Mouse (Mus musculus): ENCODE data around the gene Gm12830. TPM values are rescaled to one million over a fixed set of nuclear protein-coding genes. Genes with fewer than 3 reads are reported as not detected.

Gm12830 gene
- polyA plus RNA-seq, 1 experiment = not detected

DNA sequence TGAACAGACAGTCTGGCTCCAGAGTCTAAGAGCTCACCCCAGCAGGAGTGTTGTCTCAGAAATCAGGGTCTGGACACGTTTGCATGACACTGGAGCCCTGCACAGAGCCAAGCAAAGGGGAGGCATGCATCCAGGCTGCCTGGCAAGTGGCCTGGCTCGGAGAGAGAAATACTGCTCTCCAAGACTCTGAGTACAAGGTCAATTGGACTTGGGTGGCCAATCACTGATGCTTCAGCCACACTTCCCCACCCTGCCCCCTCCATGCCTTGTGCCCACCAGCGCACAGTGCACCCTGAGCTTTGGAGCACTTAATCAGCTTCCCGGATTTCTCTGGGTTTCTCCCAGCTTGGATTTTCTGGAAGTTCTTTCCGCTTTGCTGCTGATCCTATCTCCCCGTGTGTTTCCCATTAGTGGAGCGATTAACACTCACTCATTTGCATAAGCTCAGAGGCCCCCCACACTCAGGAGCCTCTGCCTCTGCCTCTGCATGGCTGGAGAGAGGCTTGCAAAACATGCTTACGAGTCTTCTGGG lies 55.0 kb downstream of the Gm12830 start:
- no peak for DNase-seq
- 36% methylated on average over 8 of the region's 8 CpGs for WGBS
- Histone ChIP-seq H3K4me3 (replicated peaks; ENCODE audit: extremely low read depth, low read depth, low read length) (no peak overlapping the region), H3K4me1 (ENCODE audit: control insufficient read depth, insufficient read depth, low read length) (no peaks in the 10 kb centered on the region)
- TF ChIP-seq POLR2A (IDR thresholded peaks at IDR 0.05; ENCODE audit: borderline replicate concordance, extremely low read depth, low read depth, low read length) (no peak), CTCF (IDR thresholded peaks at IDR 0.05; ENCODE audit: insufficient read depth, low read length) (no peak)

DNA sequence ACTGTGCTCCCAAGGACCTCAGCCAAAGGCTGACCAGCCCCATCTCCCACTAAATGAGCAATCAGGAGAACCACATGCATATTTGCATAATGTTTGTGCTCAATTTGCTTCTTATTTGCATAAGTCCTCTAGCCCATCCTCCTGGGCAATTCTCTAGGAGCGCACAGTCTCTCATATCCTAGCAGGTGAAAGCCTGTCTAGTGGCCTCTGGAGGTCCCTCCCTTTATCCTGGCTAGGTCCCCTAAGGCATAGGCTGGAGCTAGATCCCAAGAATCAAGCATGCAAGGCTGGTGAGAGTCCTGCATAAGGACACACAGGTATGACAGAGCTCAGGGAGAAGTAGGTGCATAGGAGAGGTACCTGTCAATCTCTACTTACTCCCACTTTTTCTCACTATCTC lies 60.7 kb downstream of the Gm12830 start:
- Histone ChIP-seq H3K4me3 (replicated peaks; ENCODE audit: extremely low read depth, low read depth, low read length) (no peak overlapping the region), H3K4me1 (ENCODE audit: control insufficient read depth, insufficient read depth, low read length) (no peaks in the 10 kb centered on the region)
- WGBS = 95% methylated on average over 1 of the region's 1 CpGs
- TF ChIP-seq POLR2A (IDR thresholded peaks at IDR 0.05; ENCODE audit: borderline replicate concordance, extremely low read depth, low read depth, low read length) = no peak
- no peak for TF ChIP-seq CTCF (IDR thresholded peaks at IDR 0.05; ENCODE audit: insufficient read depth, low read length)
- DNase-seq = no peak

DNA sequence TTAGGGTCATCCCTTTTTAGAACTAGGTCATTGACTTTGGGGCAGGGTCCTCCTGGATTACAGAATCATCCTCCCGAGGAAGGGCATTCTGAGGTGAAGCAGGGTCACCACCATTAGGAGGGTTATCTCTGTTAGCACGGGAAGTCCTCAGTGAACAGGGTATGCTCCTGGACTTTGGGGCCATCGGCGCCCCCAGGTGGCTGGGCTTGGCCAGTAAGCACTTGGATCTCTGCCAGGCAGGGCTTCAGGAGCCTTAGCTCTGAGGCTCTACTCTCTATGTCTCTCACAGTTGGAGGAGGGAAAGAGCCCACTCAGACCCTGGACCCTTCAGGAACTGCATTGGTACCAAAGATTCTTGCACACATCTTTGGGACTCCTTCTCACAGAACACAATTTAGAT lies 76.3 kb downstream of the Gm12830 start:
- Histone ChIP-seq H3K4me1 (ENCODE audit: control insufficient read depth, insufficient read depth, low read length) (no peaks in the 10 kb centered on the region), H3K4me3 (replicated peaks; ENCODE audit: extremely low read depth, low read depth, low read length) (no peak overlapping the region)
- TF ChIP-seq POLR2A (IDR thresholded peaks at IDR 0.05; ENCODE audit: borderline replicate concordance, extremely low read depth, low read depth, low read length) (no peak), CTCF (IDR thresholded peaks at IDR 0.05; ENCODE audit: insufficient read depth, low read length) (peak; percentile 37; the same call in 1 of the 2 replicates)
- DNase-seq = peak; percentile 43
- WGBS = 13% methylated on average over 4 of the region's 4 CpGs

DNA sequence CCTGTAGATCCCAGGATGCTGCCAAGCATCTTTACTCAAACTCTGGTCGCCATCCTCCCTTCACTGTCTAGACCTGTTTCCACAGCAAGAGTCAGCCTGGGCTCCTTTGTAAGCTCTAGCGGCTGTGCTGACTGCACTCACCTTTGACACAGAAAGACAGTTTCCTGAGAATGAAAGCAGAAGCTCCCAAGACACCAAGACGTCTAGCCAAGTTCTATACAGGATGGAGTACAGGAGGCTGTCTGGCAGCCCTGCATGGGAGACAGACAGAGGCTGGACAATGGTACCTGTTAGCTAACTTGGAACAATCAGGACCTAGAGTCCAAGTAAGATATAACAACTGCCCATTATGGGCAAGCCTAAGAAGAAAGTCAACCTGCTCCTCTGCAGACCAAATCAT lies 78.4 kb downstream of the Gm12830 start:
- 34% methylated on average over 3 of the region's 3 CpGs for WGBS
- Histone ChIP-seq H3K4me3 (replicated peaks; ENCODE audit: extremely low read depth, low read depth, low read length) (no peak overlapping the region), H3K4me1 (ENCODE audit: control insufficient read depth, insufficient read depth, low read length) (no peaks in the 10 kb centered on the region)
- TF ChIP-seq CTCF (IDR thresholded peaks at IDR 0.05; ENCODE audit: insufficient read depth, low read length) (no peak), POLR2A (IDR thresholded peaks at IDR 0.05; ENCODE audit: borderline replicate concordance, extremely low read depth, low read depth, low read length) (no peak)
- DNase-seq = no peak

DNA sequence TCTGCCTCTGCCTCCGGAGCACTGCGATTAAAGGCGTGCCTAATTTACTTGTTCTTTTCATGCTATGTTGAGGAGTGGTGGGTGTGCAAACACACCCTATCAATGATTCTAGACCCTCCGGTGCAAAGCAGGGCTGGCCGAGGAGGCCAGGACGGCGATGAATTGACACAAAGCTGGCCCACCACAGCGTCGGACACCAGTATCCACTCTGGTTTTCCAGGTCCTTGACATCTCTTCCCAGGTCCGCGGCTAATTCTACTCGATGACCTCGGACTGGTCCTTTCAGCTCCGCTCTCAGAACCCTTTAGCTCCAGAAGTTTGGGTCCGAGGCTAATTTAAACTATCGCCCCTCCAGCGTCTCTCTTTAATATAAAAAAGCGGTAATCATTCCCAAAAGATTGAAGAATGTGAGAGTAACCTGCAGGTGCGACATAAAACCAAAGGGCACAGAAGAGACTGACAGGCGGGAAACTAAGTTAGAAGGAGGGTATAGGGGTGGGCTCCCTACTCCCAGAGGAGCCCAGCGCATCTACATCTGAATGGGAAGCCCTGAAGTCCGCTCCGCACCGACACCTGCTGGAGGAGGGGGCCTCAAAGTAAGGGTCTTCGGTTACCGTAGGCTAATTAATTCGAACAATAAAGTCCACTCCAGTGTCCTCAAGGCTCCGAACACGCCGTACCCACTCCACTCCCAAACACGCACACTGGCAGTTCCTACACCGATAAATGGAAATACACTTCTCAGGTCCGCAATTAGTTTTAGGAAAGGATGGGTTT lies 79.5 kb downstream of the Gm12830 start:
- WGBS = 10% methylated on average over 33 of the region's 33 CpGs
- no peak for DNase-seq
- H3K4me3 ChIP-seq (replicated peaks; ENCODE audit: extremely low read depth, low read depth, low read length) = no peak overlapping the region
- H3K4me1 ChIP-seq (ENCODE audit: control insufficient read depth, insufficient read depth, low read length) = no peaks in the 10 kb centered on the region
- TF ChIP-seq POLR2A (IDR thresholded peaks at IDR 0.05; ENCODE audit: borderline replicate concordance, extremely low read depth, low read depth, low read length) (no peak), CTCF (IDR thresholded peaks at IDR 0.05; ENCODE audit: insufficient read depth, low read length) (no peak)

DNA sequence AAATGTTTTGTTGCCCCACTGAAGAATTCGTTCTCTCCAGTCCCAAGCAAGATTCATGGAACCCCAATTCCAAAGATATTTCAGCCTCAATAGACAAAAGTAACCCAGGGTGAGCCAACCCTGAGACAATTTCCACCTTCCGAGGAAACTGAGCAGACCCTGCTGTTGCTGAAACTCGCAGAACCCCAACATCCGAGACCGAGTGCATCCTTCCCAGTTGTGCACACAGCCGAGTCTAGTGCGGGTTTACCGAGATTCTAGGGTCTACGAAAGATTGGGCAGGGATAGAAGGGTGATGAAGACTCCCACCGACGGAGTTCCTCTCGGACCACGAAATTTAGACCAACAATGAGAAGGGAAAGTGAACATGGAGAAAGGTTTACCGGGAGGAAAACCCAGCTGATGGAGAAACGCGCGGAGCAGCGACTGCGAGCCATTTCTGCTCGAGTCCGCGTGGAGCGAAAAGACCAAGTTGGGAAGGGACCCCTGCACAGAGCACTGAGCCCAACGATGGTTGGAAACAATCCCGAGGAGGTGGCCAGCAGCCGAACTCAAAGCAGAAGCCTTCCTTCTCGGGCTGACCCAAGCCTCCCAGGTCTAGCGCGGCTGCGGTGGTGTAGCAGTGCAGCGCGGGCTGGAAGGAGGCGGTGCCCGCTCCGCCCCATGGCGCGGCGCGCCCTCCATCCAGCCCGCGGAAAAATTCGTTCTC lies 80.3 kb downstream of the Gm12830 start:
- WGBS = 4% methylated on average over 42 of the region's 42 CpGs
- TF ChIP-seq POLR2A (IDR thresholded peaks at IDR 0.05; ENCODE audit: borderline replicate concordance, extremely low read depth, low read depth, low read length) (no peak), CTCF (IDR thresholded peaks at IDR 0.05; ENCODE audit: insufficient read depth, low read length) (no peak)
- Histone ChIP-seq H3K4me1 (ENCODE audit: control insufficient read depth, insufficient read depth, low read length) (no peaks in the 10 kb centered on the region), H3K4me3 (replicated peaks; ENCODE audit: extremely low read depth, low read depth, low read length) (no peak overlapping the region)
- peak; percentile 23 for DNase-seq

DNA sequence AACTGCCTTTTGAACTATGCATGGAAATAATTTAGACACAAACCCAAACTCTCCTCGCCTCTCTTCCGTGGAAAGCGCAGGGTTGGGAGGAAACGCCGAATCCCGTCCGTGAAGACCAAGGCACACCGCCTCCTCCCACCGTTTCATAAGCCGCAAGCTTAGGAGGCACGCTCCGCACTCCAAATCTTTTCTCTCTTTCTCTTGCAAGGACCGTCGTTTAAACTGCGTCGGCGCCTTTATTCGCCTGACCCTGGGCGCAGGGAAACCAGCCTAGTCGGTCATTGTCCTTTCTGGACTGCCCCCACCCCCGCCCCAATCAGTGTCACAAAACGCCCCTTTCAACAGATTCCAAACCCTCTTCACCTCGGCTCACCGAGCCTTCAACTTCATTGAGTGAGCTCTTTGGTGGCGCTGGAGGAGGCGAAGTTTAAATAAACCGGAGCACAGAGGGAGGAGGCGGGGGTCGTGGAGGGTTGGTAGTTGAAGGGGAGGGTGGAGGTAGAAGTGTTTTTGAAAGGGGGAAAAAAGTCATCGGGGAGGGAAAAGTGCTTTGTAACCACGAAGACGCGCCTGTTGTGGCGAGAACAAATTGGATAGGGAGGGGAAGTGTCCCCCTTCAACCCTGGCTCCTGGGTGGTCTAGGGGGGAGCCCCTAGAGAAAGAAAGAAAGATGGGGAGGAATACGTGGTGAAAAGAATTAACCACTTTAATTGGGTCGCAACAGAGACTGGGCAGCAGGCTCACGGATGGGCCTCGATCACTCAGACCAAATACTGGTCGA lies 81.3 kb downstream of the Gm12830 start:
- H3K4me1 ChIP-seq (ENCODE audit: control insufficient read depth, insufficient read depth, low read length) = no peaks in the 10 kb centered on the region
- WGBS = 9% methylated on average over 39 of the region's 39 CpGs
- TF ChIP-seq POLR2A (IDR thresholded peaks at IDR 0.05; ENCODE audit: borderline replicate concordance, extremely low read depth, low read depth, low read length) = no peak
- no peak for TF ChIP-seq CTCF (IDR thresholded peaks at IDR 0.05; ENCODE audit: insufficient read depth, low read length)
- DNase-seq = no peak
- no peak overlapping the region for H3K4me3 ChIP-seq (replicated peaks; ENCODE audit: extremely low read depth, low read depth, low read length)

DNA sequence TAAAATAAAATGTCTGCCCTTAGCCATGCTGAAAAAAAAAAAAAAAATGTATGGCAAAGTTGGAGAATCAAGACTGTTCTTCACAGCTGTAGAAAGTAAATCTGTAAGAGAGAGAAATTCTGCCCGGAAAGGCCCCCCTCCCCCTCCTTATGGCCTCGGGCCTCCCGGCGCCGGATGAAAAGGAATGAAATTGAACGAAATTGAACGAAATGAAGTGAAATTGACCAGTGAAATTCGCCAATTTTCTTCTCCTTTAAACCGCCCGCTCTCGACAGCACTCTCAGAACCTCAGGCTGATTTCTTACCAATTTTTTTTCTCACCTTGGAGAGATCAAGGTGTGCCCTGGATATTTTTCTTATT lies 81.9 kb downstream of the Gm12830 start:
- peak; percentile 16 for DNase-seq
- TF ChIP-seq CTCF (IDR thresholded peaks at IDR 0.05; ENCODE audit: insufficient read depth, low read length) (no peak), POLR2A (IDR thresholded peaks at IDR 0.05; ENCODE audit: borderline replicate concordance, extremely low read depth, low read depth, low read length) (no peak)
- 36% methylated on average over 11 of the region's 11 CpGs for WGBS
- no peak overlapping the region for H3K4me3 ChIP-seq (replicated peaks; ENCODE audit: extremely low read depth, low read depth, low read length)
- H3K4me1 ChIP-seq (ENCODE audit: control insufficient read depth, insufficient read depth, low read length) = no peaks in the 10 kb centered on the region

DNA sequence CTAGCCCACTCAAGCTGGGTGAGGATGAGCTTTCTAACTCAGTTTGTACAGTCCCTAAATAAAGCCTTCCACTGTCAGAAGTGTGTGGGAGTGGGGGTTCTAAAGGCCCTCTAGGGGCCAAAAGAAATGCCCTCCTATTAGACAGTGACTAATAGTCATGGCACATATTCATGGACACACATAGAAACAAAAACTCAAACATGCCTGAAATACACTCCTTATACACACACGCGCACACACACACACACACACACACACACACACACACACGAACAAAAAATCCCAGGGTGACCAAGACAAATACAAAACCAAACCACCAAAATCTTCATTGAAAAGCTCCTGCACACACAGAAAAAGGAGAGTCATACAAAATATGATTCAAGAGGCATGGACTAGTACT lies 84.0 kb downstream of the Gm12830 start:
- DNase-seq = no peak
- Histone ChIP-seq H3K4me1 (ENCODE audit: control insufficient read depth, insufficient read depth, low read length) (0 out of 2 replicates have a peak, but pooled peaks cover 2% of the 10 kb centered on the region), H3K4me3 (replicated peaks; ENCODE audit: extremely low read depth, low read depth, low read length) (no peak overlapping the region)
- WGBS = 88% methylated on average over 3 of the region's 3 CpGs
- TF ChIP-seq POLR2A (IDR thresholded peaks at IDR 0.05; ENCODE audit: borderline replicate concordance, extremely low read depth, low read depth, low read length) (no peak), CTCF (IDR thresholded peaks at IDR 0.05; ENCODE audit: insufficient read depth, low read length) (no peak)

Other genes with a start within 250 kb of the Gm12830 start
- 0.53 and 0.77 TPM in 2 replicates for gene Foxd2, start 87.2 kb downstream of the Gm12830 start, polyA plus RNA-seq (2012; rRNA removed)
- not detected in 2 replicates for gene Foxe3, start 104.3 kb downstream of the Gm12830 start, polyA plus RNA-seq (2012; rRNA removed)
- gene Cmpk1, start 165.5 kb downstream of the Gm12830 start, polyA plus RNA-seq (2012; rRNA removed) = 11.1 and 12.2 TPM in 2 replicates
- gene Stil, start 178.4 kb downstream of the Gm12830 start, polyA plus RNA-seq (2012; rRNA removed) = 0.26 and 0.28 TPM in 2 replicates
- gene Tal1, start 234.7 kb downstream of the Gm12830 start, polyA plus RNA-seq (2012; rRNA removed) = 11.1 and 20.9 TPM in 2 replicates

Measured in lung, adult 2 months (tissue).